ENCODE assay signal across 26 mouse cellular contexts in the genomic region with DNA sequence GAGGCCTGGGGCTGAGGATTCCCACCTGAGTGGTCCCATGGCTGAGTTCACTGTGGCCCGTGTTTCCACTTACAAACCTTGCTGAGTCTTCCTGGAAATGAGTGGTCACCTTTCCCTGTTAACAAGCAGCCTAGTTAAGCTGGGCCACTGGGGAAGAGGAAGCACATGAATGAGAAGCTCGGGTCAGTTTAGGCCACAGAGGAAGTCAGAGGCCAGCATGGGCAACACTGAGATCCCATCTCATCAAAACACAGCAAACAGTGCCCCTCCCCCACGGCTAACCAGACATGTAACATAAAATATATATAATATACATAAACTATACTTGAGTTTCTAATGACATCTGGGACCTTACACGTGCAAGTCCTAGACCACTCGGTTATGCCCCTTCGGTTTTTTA. TPM values are rescaled to one million over a fixed set of nuclear protein-coding genes. Genes with fewer than 3 reads are reported as not detected.
A peak's percentile ranks its signal among the peaks of the same experiment; 100 is the strongest.
DNase-seq lines count a peak whose midpoint lies in the region; ATAC-seq lines count a peak whose summit lies in the region.
"Had no signal": no experiment of that assay in that cellular context is flagged by ENCODE, and none has a peak within 500 bp of the region (broad histone marks: within the 10 kb centered on the region; RNA-seq: fewer than 3 reads in every experiment).

No protein-coding gene starts in this region.

- no peaks in the 10 kb centered on the region for H3K36me3 ChIP-seq in forebrain, embryonic 13.5 days (ENCODE audit: poor library complexity, severe bottlenecking)
- H3K36me3 ChIP-seq: embryonic facial prominence, embryonic 10.5 days; forebrain, embryonic 10.5 days; hindbrain, embryonic 10.5 days; intestine, embryonic 15.5 days; midbrain, embryonic 12.5 days had no signal

- WGBS in forebrain, embryonic 13.5 days: 90% methylated on average over 6 of the region's 6 CpGs

- H3K9me3 ChIP-seq in forebrain, embryonic 13.5 days (replicated peaks): no peaks in the 10 kb centered on the region
- H3K9me3 ChIP-seq: embryonic facial prominence, embryonic 10.5 days; forebrain, embryonic 10.5 days; hindbrain, embryonic 10.5 days; intestine, embryonic 15.5 days; limb, embryonic 12.5 days; midbrain, embryonic 12.5 days had no signal

- DNase-seq in heart, adult 11 months: peak; percentile 95
- DNase-seq in heart, postnatal 4 days: no peak
- DNase-seq in lung, postnatal 36 days: peak; percentile 36
- DNase-seq in lung, postnatal 14 days: no peak
- no peak for DNase-seq in yolk sac, embryonic 10.5 days (ENCODE audit: low spot score)
- DNase-seq: adrenal gland, adult 8-10 months; cerebellum, adult 8-10 months; kidney, adult 8-10 months; kidney, postnatal 14 days; layer of hippocampus, postnatal 36 days; liver, postnatal 0 days; lung, postnatal 10 days; spleen, adult 18-20 months had no signal

- no peak overlapping the region for H3K9ac ChIP-seq in forebrain, embryonic 13.5 days
- H3K9ac ChIP-seq: intestine, embryonic 15.5 days; limb, embryonic 12.5 days; liver, postnatal 0 days; midbrain, embryonic 12.5 days had no signal

- no peak overlapping the region for H3K27ac ChIP-seq in forebrain, embryonic 13.5 days
- H3K27ac ChIP-seq: embryonic facial prominence, embryonic 10.5 days; forebrain, embryonic 10.5 days; hindbrain, embryonic 10.5 days; intestine, embryonic 15.5 days; limb, embryonic 12.5 days; midbrain, embryonic 12.5 days had no signal

- ATAC-seq in megakaryocyte, adult 5-6 weeks (ENCODE audit: poor library complexity, severe bottlenecking): peak; percentile 81
- ATAC-seq in forebrain, embryonic 13.5 days: no peak
- ATAC-seq: hindbrain, embryonic 16.5 days; intestine, embryonic 15.5 days; liver, postnatal 0 days; Patski had no signal

- no peak overlapping the region for H3K4me2 ChIP-seq in forebrain, embryonic 13.5 days
- H3K4me2 ChIP-seq: intestine, embryonic 15.5 days; limb, embryonic 12.5 days; liver, embryonic 11.5 days; midbrain, embryonic 12.5 days had no signal

- H3K27me3 ChIP-seq in forebrain, embryonic 13.5 days: no peaks in the 10 kb centered on the region
- H3K27me3 ChIP-seq: intestine, embryonic 15.5 days; limb, embryonic 12.5 days; midbrain, embryonic 12.5 days; Patski had no signal

- peaks cover 18% of the 10 kb centered on the region for H3K4me1 ChIP-seq in forebrain, embryonic 13.5 days
- H3K4me1 ChIP-seq: midbrain, embryonic 12.5 days had no signal

- no peak overlapping the region for H3K4me3 ChIP-seq in forebrain, embryonic 13.5 days
- H3K4me3 ChIP-seq: embryonic facial prominence, embryonic 10.5 days; forebrain, embryonic 10.5 days; hindbrain, embryonic 10.5 days; intestine, embryonic 15.5 days; limb, embryonic 12.5 days; midbrain, embryonic 12.5 days had no signal

RNA-seq across cellular contexts. Expression of gene Ubtd1, which starts 8.2 kb away (rescaled TPM):
- total RNA-seq in heart, postnatal 4 days (2021): 10 to 100 TPM; 26.4 to 28.3 TPM
- total RNA-seq in megakaryocyte, adult 5-6 weeks (2015): 15.1 and 17.0 TPM in 2 replicates
- 11.9 and 12.2 TPM in 2 replicates for total RNA-seq in megakaryocyte, adult 5-6 weeks (2017)
- polyA plus RNA-seq in forebrain, embryonic 13.5 days (2015; fragmentation: Nextera tagmentation; extraction: Ambion mirVana): 5.7 and 5.8 TPM in 2 replicates

RNA-seq across cellular contexts. Expression of gene Mms19, which starts 8.9 kb away (rescaled TPM):
- 10 to 100 TPM; 19.3 to 20.1 TPM for total RNA-seq in heart, postnatal 4 days (2021)
- 18.5 and 24.7 TPM in 2 replicates for total RNA-seq in megakaryocyte, adult 5-6 weeks (2015)
- 21.7 and 33.8 TPM in 2 replicates for total RNA-seq in megakaryocyte, adult 5-6 weeks (2017)
- polyA plus RNA-seq in forebrain, embryonic 13.5 days (2015; fragmentation: Nextera tagmentation; extraction: Ambion mirVana): 32.6 and 35.2 TPM in 2 replicates

RNA-seq across cellular contexts. Expression of gene Ankrd2, which starts 46.0 kb away (rescaled TPM):
- total RNA-seq in heart, postnatal 4 days (2021): under 1 TPM in 1 of 2 experiments, not detected in 1; 0.25 TPM
- total RNA-seq in megakaryocyte, adult 5-6 weeks (2015): not detected in 2 replicates
- not detected in 2 replicates for total RNA-seq in megakaryocyte, adult 5-6 weeks (2017)
- 0.15 and 0.21 TPM in 2 replicates for polyA plus RNA-seq in forebrain, embryonic 13.5 days (2015; fragmentation: Nextera tagmentation; extraction: Ambion mirVana)
- total RNA-seq: layer of hippocampus, postnatal 36 days had no signal
- polyA plus RNA-seq: forebrain, embryonic 10.5 days; heart, embryonic 16.5 days; hindbrain, embryonic 10.5 days; liver, embryonic 11.5 days; midbrain, embryonic 12.5 days; urinary bladder, adult 2 months had no signal

RNA-seq across cellular contexts. Expression of gene Hoga1, which starts 55.6 kb away (rescaled TPM):
- 1 to 10 TPM; 2.5 to 2.8 TPM for total RNA-seq in heart, postnatal 4 days (2021)
- not detected in 2 replicates for total RNA-seq in megakaryocyte, adult 5-6 weeks (2015)
- 0.20 and 1.2 TPM in 2 replicates for total RNA-seq in megakaryocyte, adult 5-6 weeks (2017)
- polyA plus RNA-seq in forebrain, embryonic 13.5 days (2015; fragmentation: Nextera tagmentation; extraction: Ambion mirVana): 0.79 and 1.1 TPM in 2 replicates

RNA-seq across cellular contexts. Expression of gene Zdhhc16, which starts 56.5 kb away (rescaled TPM):
- 10 to 100 TPM; 30.7 to 31.7 TPM for total RNA-seq in heart, postnatal 4 days (2021)
- 25.9 and 36.1 TPM in 2 replicates for total RNA-seq in megakaryocyte, adult 5-6 weeks (2015)
- total RNA-seq in megakaryocyte, adult 5-6 weeks (2017): 22.4 and 26.4 TPM in 2 replicates
- 86.5 and 96.5 TPM in 2 replicates for polyA plus RNA-seq in forebrain, embryonic 13.5 days (2015; fragmentation: Nextera tagmentation; extraction: Ambion mirVana)

Comparison
In these comparisons a context has a peak if more than half of its experiments do, and no peak if none do; other contexts are left out.
1. DNase-seq: peak in heart, adult 11 months (single experiment) and lung, postnatal 36 days (single experiment); none in heart, postnatal 4 days (single experiment), lung, postnatal 14 days (single experiment) and yolk sac, embryonic 10.5 days (single experiment).